Mouse (Mus musculus) thymus, adult 2 months (tissue): ENCODE results near the gene Tmem136. TPM values are rescaled to one million over a fixed set of nuclear protein-coding genes. Genes with fewer than 3 reads are reported as not detected.

Source experiments
- DNase-seq: peaks from one replicate; pipeline ENCODE4 v3.0.0; 2021
- H3K27ac ChIP-seq: fragments of 200-500 bp; 2 replicates; pipeline ENCODE4 v1.5.1; 2012; ENCODE audit warnings: low read length, control low read depth; ENCODE audit not compliant: control insufficient read depth, insufficient read depth
- H3K27me3 ChIP-seq: fragments of 200-500 bp; 2 replicates; pipeline ENCODE4 v1.6.1; 2012; ENCODE audit warnings: mild to moderate bottlenecking, low read length, moderate library complexity, mixed read lengths; ENCODE audit not compliant: control insufficient read depth, insufficient read depth
- H3K36me3 ChIP-seq: fragments of 200-500 bp; 2 replicates; pipeline ENCODE4 v1.6.1; 2012; ENCODE audit warnings: mild to moderate bottlenecking, low read length, moderate library complexity; ENCODE audit not compliant: control insufficient read depth, insufficient read depth
- H3K4me1 ChIP-seq: fragments of 200-500 bp; replicated peaks from 2 replicates; pipeline ENCODE4 v1.6.1; 2012; ENCODE audit warnings: low read length; ENCODE audit not compliant: control insufficient read depth, insufficient read depth
- H3K4me3 ChIP-seq: fragments of 200-500 bp; 2 replicates; pipeline ENCODE4 v1.5.1; 2012; ENCODE audit warnings: mild to moderate bottlenecking, low read length, control low read depth, moderate library complexity; ENCODE audit not compliant: control insufficient read depth, insufficient read depth
- CTCF ChIP-seq: fragments of 200-500 bp; IDR thresholded peaks from 2 replicates; pipeline ENCODE4 v1.5.1; 2012; ENCODE audit warnings: mild to moderate bottlenecking, control low read depth, low read length, moderate library complexity, borderline replicate concordance; ENCODE audit not compliant: control insufficient read depth, poor library complexity, insufficient read depth; ENCODE audit errors: extremely low read depth
- POLR2A ChIP-seq: fragments of 200-500 bp; IDR thresholded peaks from 2 replicates; pipeline ENCODE4 v1.6.1; 2012; ENCODE audit warnings: mild to moderate bottlenecking, low read length, control low read depth, moderate library complexity; ENCODE audit not compliant: control insufficient read depth, poor library complexity, insufficient read depth; ENCODE audit errors: extremely low read depth
- WGBS: fragments of 180-500 bp; shearing (Covaris S2); methylation state at CpG from one replicate; pipeline ENCODE4 v1.1.7; 2018; 5-methylcytosine and 5-hydroxymethylcytosine counted together
- polyA plus RNA-seq: library from polyadenylated mRNA; depleted of rRNA; stranded (reverse); fragments of >200 nt; gene quantifications from 2 replicates; pipeline ENCODE4 v1.2.3, GENCODE M21; 2012

Tmem136 gene
- polyA plus RNA-seq, 1 experiment: 0.59 TPM

GRCm38 (mm10) chr9:43106426-43107186 is 9.8 kb downstream of the Tmem136 start:
- no peak for TF ChIP-seq CTCF
- TF ChIP-seq POLR2A: no peak
- H3K36me3 ChIP-seq: no peaks in the 10 kb centered on the region
- no peak overlapping the region for H3K27ac ChIP-seq
- peak overlapping the region; percentile 46 for H3K4me3 ChIP-seq
- no peak for DNase-seq
- peaks cover 15% of the 10 kb centered on the region for H3K27me3 ChIP-seq
- WGBS: 15% methylated on average over 22 of the region's 22 CpGs
- peaks cover 7% of the 10 kb centered on the region for H3K4me1 ChIP-seq

- Histone ChIP-seq H3K4me1 (peaks cover 7% of the 10 kb centered on the region), H3K27me3 (peaks cover 15% of the 10 kb centered on the region), H3K27ac (no peak overlapping the region), H3K4me3 (peak overlapping the region; percentile 46), H3K36me3 (no peaks in the 10 kb centered on the region)
- TF ChIP-seq POLR2A: no peak
- TF ChIP-seq CTCF: 0 out of 2 replicates have a peak, but pooled peaks have one; percentile 16
- peak; percentile 51 for DNase-seq
- WGBS: 1% methylated on average over 86 of the region's 91 CpGs
These were observed 10.6 kb downstream of the Tmem136 start for GRCm38 (mm10) chr9:43105664-43106361.

GRCm38 (mm10) chr9:43104873-43105663 is 11.3 kb downstream of the Tmem136 start:
- Histone ChIP-seq H3K36me3 (no peaks in the 10 kb centered on the region), H3K4me1 (peaks cover 7% of the 10 kb centered on the region), H3K4me3 (peak overlapping the region; percentile 46), H3K27ac (no peak overlapping the region), H3K27me3 (peaks cover 15% of the 10 kb centered on the region)
- WGBS: 1% methylated on average over 40 of the region's 40 CpGs
- DNase-seq: no peak
- TF ChIP-seq CTCF (no peak), POLR2A (no peak)

GRCm38 (mm10) chr9:43104526-43104872 is 11.9 kb downstream of the Tmem136 start:
- no peak for DNase-seq
- TF ChIP-seq POLR2A: no peak
- no peak for TF ChIP-seq CTCF
- 27% methylated on average over 4 of the region's 4 CpGs for WGBS
- Histone ChIP-seq H3K36me3 (no peaks in the 10 kb centered on the region), H3K4me1 (peaks cover 7% of the 10 kb centered on the region), H3K4me3 (no peak overlapping the region), H3K27ac (no peak overlapping the region), H3K27me3 (peaks cover 15% of the 10 kb centered on the region)

- Histone ChIP-seq H3K27ac (no peak overlapping the region), H3K4me1 (peaks cover 7% of the 10 kb centered on the region)
- no peak for DNase-seq
These were observed 12.6 kb downstream of the Tmem136 start for GRCm38 (mm10) chr9:43103675-43104299.

GRCm38 (mm10) chr9:43102931-43103330 is 13.4 kb downstream of the Tmem136 start:
- no peak for DNase-seq
- Histone ChIP-seq H3K4me1 (peaks cover 7% of the 10 kb centered on the region), H3K27ac (no peak overlapping the region), H3K27me3 (peaks cover 15% of the 10 kb centered on the region), H3K36me3 (no peaks in the 10 kb centered on the region), H3K4me3 (no peak overlapping the region)
- WGBS: 97% methylated on average over 2 of the region's 2 CpGs
- TF ChIP-seq CTCF (no peak), POLR2A (no peak)

More at GRCm38 (mm10) chr9:43103675-43104299, 12.6 kb downstream of the Tmem136 start:
- H3K4me3 ChIP-seq: no peak overlapping the region
- peaks cover 15% of the 10 kb centered on the region for H3K27me3 ChIP-seq
- 84% methylated on average over 4 of the region's 4 CpGs for WGBS
- no peak for TF ChIP-seq POLR2A
- no peak for TF ChIP-seq CTCF
- H3K36me3 ChIP-seq: no peaks in the 10 kb centered on the region
